In the genomic region with DNA sequence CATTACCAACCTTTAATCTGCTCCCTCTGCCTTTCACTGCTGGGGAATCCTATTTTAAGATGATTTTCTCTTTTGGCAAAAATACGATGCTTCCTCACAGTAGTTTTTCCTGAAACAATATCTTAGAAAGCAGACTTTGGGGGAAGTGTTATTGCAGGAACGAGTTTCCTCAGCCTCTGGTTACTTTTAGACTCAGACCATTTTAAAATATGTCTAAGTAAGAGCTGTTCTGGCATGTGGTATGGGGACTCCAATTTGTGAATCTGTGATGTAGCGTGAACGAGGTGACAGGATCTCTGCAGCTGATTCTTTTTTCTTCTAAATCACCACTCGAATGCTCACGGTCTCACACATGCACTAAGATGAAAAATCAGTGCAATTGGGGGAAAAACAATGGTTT, we compare ENCODE assay signal across 18 mouse cellular contexts.
"Had no signal": no experiment of that assay in that cellular context is flagged by ENCODE, and none has a peak within 500 bp of the region (broad histone marks: within the 10 kb centered on the region; RNA-seq: fewer than 3 reads in every experiment).

No protein-coding gene starts in this region.

- H3K9me3 ChIP-seq: lung, embryonic 15.5 days; megakaryocyte, embryonic 14.5 days; midbrain, embryonic 12.5 days; neural tube, embryonic 12.5 days; stomach, embryonic 15.5 days had no signal

- ATAC-seq: liver, postnatal 0 days; lung, postnatal 0 days; midbrain, embryonic 16.5 days had no signal

- H3K4me3 ChIP-seq: lung, embryonic 15.5 days; megakaryocyte, embryonic 14.5 days; midbrain, embryonic 12.5 days; neural tube, embryonic 12.5 days; stomach, embryonic 15.5 days had no signal

- H3K36me3 ChIP-seq: lung, embryonic 15.5 days; midbrain, embryonic 12.5 days; neural tube, embryonic 12.5 days; stomach, embryonic 15.5 days had no signal

- DNase-seq: liver, postnatal 0 days; lung, adult 2 months; lung, postnatal 14 days; lung, postnatal 36 days; midbrain, embryonic 14.5 days; right cerebral cortex, postnatal 14 days; thymus, adult 18-20 months; thymus, postnatal 14 days; thymus, postnatal 36 days had no signal

- H3K27me3 ChIP-seq: lung, embryonic 15.5 days; megakaryocyte, embryonic 14.5 days; midbrain, embryonic 12.5 days; neural tube, embryonic 12.5 days; stomach, embryonic 15.5 days had no signal

- H3K4me1 ChIP-seq: lung, embryonic 15.5 days; megakaryocyte, embryonic 14.5 days; midbrain, embryonic 12.5 days; neural tube, embryonic 12.5 days; stomach, embryonic 15.5 days had no signal

- H3K4me2 ChIP-seq: lung, embryonic 15.5 days; midbrain, embryonic 12.5 days; neural tube, embryonic 12.5 days; stomach, embryonic 15.5 days had no signal

- H3K9ac ChIP-seq: liver, postnatal 0 days; lung, embryonic 15.5 days; midbrain, embryonic 12.5 days; neural tube, embryonic 12.5 days; stomach, embryonic 15.5 days had no signal

- H3K27ac ChIP-seq: lung, embryonic 15.5 days; macrophage; midbrain, embryonic 12.5 days; neural tube, embryonic 12.5 days; stomach, embryonic 15.5 days; stomach, postnatal 0 days had no signal
